Mouse (Mus musculus): Measurements from ENCODE around the gene Glod4. TPM values are rescaled to one million over a fixed set of nuclear protein-coding genes. Genes with fewer than 3 reads are reported as not detected.

Gene Glod4
- polyA plus RNA-seq, 1 experiment from 2014 or later, result 151 TPM

DNA sequence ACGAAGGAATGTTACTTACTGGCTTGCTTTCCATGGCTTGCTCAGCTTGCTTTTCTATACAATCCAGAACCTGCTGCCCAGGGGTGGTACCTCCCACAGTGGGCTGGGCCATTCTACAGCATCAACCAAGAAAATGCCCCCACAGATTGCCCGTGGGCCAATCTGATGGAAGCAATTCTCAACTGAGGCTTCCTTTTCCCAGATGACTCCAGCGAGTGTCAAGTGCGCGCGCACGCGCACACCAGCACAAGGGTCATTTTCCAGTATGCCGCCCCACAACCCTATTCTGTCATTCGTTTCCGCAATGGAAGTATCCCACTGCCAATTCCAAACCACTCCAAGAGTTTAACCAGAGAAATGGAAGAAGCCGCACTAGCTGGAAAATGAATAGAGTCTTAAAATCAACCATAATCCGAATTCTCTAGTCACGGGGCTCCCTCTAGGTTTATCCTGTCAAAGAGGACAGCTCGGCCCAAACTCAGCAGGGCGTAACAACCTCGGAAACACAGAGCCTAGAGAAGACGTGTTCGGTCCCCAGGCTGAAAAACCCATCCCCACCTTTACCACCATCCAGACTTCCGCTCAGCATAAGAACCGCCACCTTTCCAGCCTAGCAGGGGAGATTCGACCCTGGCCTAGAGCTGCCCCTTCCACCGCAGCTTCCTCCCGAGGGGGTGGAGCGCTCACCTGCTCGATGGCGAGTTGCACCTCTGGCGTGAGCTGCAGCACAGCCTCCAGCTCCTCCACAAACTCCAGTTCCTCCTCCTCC is 64.6 kb downstream of the Glod4 start:
- TF ChIP-seq CTCF (IDR thresholded peaks at IDR 0.05), result no peak
- ChIA-PET POLR2A (no interaction called here), CTCF (no interaction called here)
- in situ Hi-C loops (cut with MboI; ENCODE audit: low pct_unique_long_range_greater_than_20kb), result no loop called here
- ATAC-seq, result peak; percentile 73
- H3K27me3 ChIP-seq, result no peaks in the 10 kb centered on the region
- no peak for DNase-seq (ENCODE audit: low read depth, low spot score)

DNA sequence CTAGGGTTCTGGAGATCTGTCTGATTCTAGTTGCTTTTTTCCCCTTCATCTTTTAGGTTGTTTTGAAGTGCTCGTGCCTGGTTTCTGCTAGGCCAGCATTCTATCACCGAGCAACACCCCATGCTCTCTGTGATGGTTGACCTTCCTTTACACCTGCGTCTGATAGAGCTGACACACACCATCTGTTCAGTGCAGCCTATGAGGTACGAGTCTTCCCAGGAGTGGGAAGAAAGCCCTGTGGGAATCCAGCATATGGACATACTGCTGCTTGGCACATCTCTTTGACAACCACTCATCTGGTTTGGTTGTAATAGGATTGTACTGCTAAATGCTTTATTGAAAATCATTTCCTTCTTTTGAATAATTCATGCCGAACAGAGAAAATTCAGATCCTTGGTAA is 73.3 kb downstream of the Glod4 start:
- in situ Hi-C loops (cut with MboI; ENCODE audit: low pct_unique_long_range_greater_than_20kb), result loop anchor here (5.0 kb wide), 2 partner anchors 83 to 253 kb away; no protein-coding TSS in a partner anchor
- DNase-seq (ENCODE audit: low read depth, low spot score) (no peak), ATAC-seq (no peak)
- POLR2A ChIA-PET, result no interaction called here
- CTCF ChIA-PET, result no interaction called here
- no peak for TF ChIP-seq CTCF (IDR thresholded peaks at IDR 0.05)
- no peaks in the 10 kb centered on the region for H3K27me3 ChIP-seq

DNA sequence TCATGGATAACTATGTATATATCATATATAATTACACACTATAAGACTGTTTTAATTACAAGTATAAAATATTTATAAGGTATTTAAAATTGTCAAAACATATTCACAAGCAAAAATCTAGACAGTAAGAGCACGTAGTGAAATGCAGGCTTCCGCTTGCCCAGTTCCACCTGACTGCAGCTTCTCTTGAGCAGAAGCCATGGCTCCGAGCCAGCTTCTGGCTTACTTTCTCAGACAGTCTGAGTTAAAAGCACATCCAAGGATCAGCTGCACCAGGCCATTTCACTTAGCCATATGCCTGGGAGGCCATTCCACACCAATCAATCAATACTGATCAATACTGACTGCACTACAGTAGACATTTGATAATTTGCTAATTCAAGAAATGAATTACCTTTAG is 74.5 kb downstream of the Glod4 start:
- ChIA-PET POLR2A (interaction anchor here (1.3 kb wide), 1 partner anchor 34 kb away, joined by 3 read pairs; no protein-coding TSS in a partner anchor), CTCF (no interaction called here)
- no peak for ATAC-seq
- no peak for DNase-seq (ENCODE audit: low read depth, low spot score)
- no peak for TF ChIP-seq CTCF (IDR thresholded peaks at IDR 0.05)
- in situ Hi-C loops (cut with MboI; ENCODE audit: low pct_unique_long_range_greater_than_20kb), result no loop called here
- H3K27me3 ChIP-seq, result no peaks in the 10 kb centered on the region

DNA sequence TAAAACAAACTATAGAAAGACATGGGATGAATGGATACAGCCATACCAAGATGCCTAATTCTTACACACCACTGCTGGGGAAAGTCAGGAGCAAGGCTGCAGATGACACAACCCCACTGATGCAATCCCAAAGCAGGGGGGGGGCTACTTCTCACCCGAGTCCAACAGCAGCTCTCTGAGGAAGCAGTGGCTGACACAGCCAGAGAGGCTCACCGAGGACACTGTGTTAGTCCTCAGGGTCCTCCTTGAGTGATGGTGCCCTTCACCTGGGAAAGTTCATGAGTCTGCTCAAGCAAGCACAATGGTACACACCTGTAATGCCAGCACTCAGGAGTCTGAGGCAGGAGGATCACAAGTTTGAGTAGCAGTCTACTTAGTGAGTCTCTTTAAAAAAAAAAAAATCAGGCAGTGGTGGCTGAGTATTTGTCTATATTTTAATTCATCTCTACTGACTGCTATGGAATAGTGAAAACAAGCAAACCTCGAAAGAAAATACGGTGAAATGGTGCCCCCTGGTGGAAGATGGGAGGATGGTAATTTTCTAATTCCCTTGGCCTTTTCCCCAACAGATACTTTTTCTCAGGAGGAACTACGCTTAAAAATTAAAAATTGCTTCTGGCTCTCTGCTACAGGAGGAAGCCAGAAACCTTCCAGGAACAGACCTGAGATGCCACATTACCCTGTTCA is 76.3 kb downstream of the Glod4 start:
- CTCF ChIA-PET, result interaction anchor here (0.7 to 0.8 kb wide), 2 partner anchors 9 to 92 kb away, joined by 3 read pairs; no protein-coding TSS in a partner anchor
- ATAC-seq (no peak), DNase-seq (ENCODE audit: low read depth, low spot score) (no peak)
- in situ Hi-C loops (cut with MboI; ENCODE audit: low pct_unique_long_range_greater_than_20kb), result no loop called here
- POLR2A ChIA-PET, result interaction anchor here (0.7 kb wide), 1 partner anchor 107 kb away, joined by 3 read pairs; no protein-coding TSS in a partner anchor
- H3K27me3 ChIP-seq, result no peaks in the 10 kb centered on the region
- peak; percentile 71 for TF ChIP-seq CTCF (IDR thresholded peaks at IDR 0.05)

DNA sequence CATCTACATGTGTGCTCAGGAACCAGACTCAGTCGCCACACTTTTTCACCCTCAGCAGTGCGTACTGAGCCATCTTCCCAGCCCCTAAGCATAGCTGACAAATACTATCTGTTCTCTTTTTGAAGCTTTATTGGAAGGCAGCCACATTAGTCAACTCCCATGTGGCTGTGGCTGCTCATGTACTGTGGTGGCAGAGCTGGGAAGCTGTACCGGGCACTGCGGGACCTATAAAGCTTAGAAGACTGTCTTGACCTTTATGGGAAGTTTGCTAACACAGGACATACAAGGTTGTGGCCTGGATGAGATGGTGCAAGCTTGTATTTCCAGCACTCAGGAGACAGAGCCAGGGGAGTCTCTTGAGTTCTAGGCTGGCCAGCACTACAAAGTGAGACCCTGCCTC is 76.9 kb downstream of the Glod4 start:
- in situ Hi-C loops (cut with MboI; ENCODE audit: low pct_unique_long_range_greater_than_20kb), result no loop called here
- DNase-seq (ENCODE audit: low read depth, low spot score), result no peak
- no peaks in the 10 kb centered on the region for H3K27me3 ChIP-seq
- no peak for ATAC-seq
- no peak for TF ChIP-seq CTCF (IDR thresholded peaks at IDR 0.05)
- CTCF ChIA-PET, result no interaction called here
- POLR2A ChIA-PET, result no interaction called here

DNA sequence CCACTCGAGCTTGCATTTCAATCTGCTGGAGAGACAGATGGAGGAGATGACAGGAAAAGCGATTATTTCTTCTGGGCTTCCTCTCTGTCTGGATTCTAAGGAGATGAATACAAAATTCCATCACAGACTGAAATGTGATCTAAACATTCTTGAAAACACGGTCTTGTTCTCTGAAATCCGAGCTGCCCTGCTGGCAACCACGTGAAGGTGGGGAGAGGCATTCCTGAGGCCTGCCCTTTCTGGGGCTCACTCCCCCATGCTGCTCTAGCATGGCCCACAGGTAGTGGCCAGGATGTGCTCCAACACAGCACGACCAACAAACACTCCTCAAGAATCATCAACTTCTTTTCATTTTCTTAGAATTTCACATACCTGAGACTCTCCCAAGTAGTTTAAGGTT is 83.3 kb downstream of the Glod4 start:
- no peak for TF ChIP-seq CTCF (IDR thresholded peaks at IDR 0.05)
- in situ Hi-C loops (cut with MboI; ENCODE audit: low pct_unique_long_range_greater_than_20kb), result loop anchor here (5.0 kb wide), 1 partner anchor 378 kb away; no protein-coding TSS in a partner anchor
- no peak for DNase-seq (ENCODE audit: low read depth, low spot score)
- no peak for ATAC-seq
- ChIA-PET POLR2A (no interaction called here), CTCF (no interaction called here)
- H3K27me3 ChIP-seq, result no peaks in the 10 kb centered on the region

DNA sequence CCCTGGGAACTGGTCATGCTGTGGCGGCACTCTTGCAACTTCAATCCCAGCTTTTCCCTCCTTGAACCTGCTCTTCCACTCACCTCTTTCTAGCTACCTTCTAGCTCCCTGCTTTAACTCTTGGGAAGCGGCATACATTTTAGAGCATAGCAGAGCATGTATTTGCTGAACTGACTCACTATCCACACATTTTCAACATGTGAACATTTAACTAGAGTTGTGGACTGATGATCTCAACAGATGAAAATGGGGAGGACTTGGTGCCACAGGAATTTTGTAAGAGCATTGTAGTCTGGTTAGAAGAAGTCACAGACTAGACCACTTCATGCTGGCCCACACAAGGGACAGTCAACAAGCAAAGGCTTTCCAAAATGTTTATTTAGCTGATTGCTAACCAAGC is 85.2 kb downstream of the Glod4 start:
- ChIA-PET CTCF (interaction anchor here (0.6 to 1.2 kb wide), 2 partner anchors 9 to 11 kb away, joined by 3 read pairs; no protein-coding TSS in a partner anchor), POLR2A (interaction anchor here (0.6 kb wide), 1 partner anchor 60 kb away, joined by 3 read pairs; no protein-coding TSS in a partner anchor)
- no peak for DNase-seq (ENCODE audit: low read depth, low spot score)
- no peaks in the 10 kb centered on the region for H3K27me3 ChIP-seq
- no peak for ATAC-seq
- TF ChIP-seq CTCF (IDR thresholded peaks at IDR 0.05), result no peak
- in situ Hi-C loops (cut with MboI; ENCODE audit: low pct_unique_long_range_greater_than_20kb), result no loop called here

DNA sequence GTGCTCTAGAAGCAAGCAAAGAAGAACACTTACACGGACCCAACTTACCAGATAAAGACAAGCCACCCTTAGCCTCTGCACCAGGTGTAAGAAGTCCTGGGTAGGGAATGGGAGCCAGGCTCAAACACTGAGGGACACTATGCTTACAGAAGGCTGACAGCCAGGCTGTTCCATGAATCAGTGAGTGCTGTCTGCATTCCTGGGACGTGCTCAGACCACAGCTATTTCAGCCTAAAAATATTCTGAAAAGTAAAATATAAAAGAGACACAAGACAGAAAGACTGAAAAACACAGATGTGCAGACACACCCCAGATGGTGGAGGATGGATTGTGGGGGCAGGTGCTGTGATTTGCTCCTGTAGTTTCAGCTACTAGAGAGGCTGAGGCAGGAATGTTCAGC is 88.7 kb downstream of the Glod4 start:
- ATAC-seq, result no peak
- TF ChIP-seq CTCF (IDR thresholded peaks at IDR 0.05), result no peak
- in situ Hi-C loops (cut with MboI; ENCODE audit: low pct_unique_long_range_greater_than_20kb), result no loop called here
- POLR2A ChIA-PET, result no interaction called here
- H3K27me3 ChIP-seq, result no peaks in the 10 kb centered on the region
- DNase-seq (ENCODE audit: low read depth, low spot score), result no peak
- CTCF ChIA-PET, result interaction anchor here (1.2 to 1.9 kb wide), 2 partner anchors 22 to 125 kb away, joined by 3 to 4 read pairs; no protein-coding TSS in a partner anchor

DNA sequence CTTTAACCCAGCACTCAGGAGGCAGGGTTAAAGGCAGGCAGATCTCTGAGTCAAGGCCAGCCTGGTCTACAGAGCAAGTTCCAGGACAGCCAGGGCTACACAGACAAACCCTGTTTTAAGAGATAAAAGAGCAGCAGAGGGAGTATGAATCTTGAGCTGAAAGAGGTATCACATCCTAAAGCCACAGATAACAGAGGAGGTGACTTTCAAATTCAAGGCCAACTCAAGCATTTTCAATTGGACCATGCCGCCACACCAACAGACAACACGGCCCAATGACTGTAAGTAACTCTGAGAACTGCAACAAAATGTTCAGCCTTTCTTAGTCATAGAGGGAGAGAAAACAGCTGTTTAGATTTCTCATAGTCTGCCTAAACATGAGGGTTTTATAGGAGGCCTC is 89.3 kb downstream of the Glod4 start:
- no peak for DNase-seq (ENCODE audit: low read depth, low spot score)
- in situ Hi-C loops (cut with MboI; ENCODE audit: low pct_unique_long_range_greater_than_20kb), result no loop called here
- no peaks in the 10 kb centered on the region for H3K27me3 ChIP-seq
- no peak for ATAC-seq
- ChIA-PET CTCF (no interaction called here), POLR2A (no interaction called here)
- no peak for TF ChIP-seq CTCF (IDR thresholded peaks at IDR 0.05)

DNA sequence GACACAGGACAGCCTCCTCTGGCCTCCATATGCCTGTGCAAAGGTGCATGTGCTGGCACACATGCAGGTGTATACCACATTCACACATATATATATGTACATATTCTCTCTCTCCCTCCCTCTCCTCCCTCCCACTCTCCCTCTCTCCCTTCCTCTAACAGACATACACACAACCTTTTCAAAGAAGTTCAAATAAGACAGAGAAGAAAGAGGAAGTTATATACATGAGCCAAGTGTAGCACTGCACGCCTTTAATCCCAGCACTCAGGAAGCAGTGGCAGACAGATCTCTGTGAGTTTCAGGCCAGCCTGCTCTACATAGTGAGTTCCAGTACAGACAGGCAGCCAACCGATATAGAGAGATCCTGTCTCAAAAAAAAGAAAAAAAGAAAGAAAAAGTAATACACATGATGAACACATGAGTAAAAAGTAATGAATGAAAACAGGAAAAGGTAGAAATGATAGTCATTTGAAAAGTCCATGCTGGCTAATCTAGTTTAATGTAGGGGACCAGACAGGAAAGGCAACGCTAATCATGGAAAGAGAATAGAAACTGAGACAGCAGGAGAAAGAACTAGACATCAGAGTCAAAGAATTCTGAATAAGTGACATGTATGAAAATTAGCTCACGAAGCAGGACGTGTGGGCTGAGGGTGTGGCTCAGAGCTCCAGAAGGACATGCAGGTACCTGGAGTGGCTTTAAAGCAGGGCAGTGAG is 90.1 kb downstream of the Glod4 start:
- CTCF ChIA-PET, result no interaction called here
- no peak for DNase-seq (ENCODE audit: low read depth, low spot score)
- in situ Hi-C loops (cut with MboI; ENCODE audit: low pct_unique_long_range_greater_than_20kb), result no loop called here
- no peak for TF ChIP-seq CTCF (IDR thresholded peaks at IDR 0.05)
- POLR2A ChIA-PET, result no interaction called here
- no peaks in the 10 kb centered on the region for H3K27me3 ChIP-seq
- ATAC-seq, result no peak

DNA sequence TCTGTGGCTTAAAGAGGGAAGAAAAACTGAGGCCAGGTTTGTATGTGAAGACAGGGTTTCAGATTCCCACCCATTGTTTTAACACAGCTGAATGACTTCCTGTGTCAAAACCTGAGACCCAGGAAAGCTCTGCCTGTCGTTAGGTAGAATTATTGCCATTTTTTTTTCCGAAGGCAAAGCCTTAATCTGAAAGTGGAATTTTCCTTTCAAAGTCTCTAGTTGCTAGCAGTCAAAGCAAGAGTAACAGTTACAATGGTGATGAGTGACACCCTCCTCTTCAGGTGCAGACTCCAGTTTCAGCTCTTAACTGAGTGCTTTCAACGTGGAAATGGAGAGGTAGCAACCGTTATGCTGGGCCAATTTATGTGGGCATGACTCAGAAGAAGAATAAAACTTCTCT is 92.5 kb downstream of the Glod4 start:
- DNase-seq (ENCODE audit: low read depth, low spot score), result no peak

More for the DNA sequence above, 92.5 kb downstream of the Glod4 start:
- ATAC-seq, result no peak
- in situ Hi-C loops (cut with MboI; ENCODE audit: low pct_unique_long_range_greater_than_20kb), result no loop called here
- TF ChIP-seq CTCF (IDR thresholded peaks at IDR 0.05), result no peak
- H3K27me3 ChIP-seq, result no peaks in the 10 kb centered on the region
- ChIA-PET CTCF (no interaction called here), POLR2A (no interaction called here)

Data from Patski (cell line).